Mouse (Mus musculus): ENCODE data around the gene Reep1. TPM values are rescaled to one million over a fixed set of nuclear protein-coding genes. Genes with fewer than 3 reads are reported as not detected.

The Reep1 gene
- 7.0 TPM for polyA plus RNA-seq (2014; fragmentation: Illumina TruSeq; extraction: RNeasy Lipid Tissue Mini Kit (QIAGEN cat#74804); ENCODE audit: low read depth, low replicate concordance)

DNA sequence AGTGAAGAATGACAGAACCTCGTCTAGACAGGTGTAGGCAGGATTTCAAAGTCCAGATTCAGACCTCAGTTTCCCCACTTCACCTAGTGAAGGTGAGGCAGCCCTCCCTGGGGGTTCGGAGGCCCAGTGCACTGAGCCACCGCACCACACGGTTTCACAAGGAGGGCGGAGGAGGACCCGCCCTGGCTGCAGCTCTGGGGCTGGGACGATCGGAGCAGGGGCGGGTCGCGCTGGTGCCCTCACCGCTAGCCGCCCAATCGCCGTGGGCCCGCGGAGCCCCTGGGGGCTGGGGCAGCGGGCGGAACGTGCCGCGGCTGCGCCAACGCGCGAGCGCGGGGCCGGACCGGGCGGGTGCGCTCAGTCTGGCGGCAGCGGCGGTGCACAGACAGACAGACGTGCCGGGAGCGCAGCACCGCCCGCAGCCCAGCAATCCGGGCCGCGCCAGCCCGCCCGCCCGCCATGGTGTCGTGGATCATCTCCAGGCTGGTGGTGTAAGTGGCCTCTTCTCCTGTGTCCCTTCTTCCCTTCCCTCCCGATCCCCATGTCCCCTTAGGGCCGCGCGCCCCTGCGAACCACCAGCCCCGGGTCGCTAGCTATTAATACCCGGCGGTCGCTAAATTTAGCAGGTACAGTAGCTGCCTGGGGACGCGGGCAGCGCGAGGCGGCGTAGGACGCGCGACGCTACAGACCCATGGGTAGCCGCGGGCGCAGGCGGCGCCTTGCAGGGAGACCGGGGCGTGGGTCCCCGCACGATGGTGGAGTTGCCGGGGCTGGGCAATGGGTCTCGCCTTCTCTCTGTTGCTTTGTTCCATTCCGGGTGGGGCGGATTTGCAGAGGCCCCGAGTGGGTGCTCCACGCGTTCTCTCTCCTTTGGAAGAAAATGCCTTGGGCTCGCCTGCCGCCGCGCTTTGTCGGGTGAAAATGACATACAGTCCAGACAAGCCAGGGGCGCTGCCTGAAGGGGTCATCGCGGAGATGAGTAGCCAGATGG lies at the start of gene Reep1:
TSS of gene Reep1 (plus strand) at position 51 of the 991 bp plus-strand sequence.

DNA sequence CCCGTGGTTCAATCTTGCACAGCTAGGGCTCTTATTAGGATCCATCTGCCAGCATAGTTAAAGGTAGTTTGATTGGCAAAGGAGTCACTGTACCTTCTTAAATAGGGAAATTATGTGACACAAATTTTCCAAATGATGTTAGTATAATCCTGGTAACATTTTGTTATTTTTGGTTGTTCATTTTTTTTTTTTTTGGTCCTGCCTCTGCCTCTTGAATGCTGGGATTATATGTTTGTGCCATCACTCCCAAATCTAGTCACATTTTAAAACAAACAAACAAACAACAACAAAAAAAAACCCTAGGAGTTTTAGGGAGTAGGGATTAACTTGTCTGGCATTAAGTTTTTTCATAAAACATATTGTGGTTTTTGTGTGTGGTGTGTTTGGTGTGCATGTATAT lies 119.5 kb downstream of the Reep1 start, which contains the start of gene Mrpl35:
TSS of gene Mrpl35 (minus strand) at position 101 of the 400 bp plus-strand sequence.

DNA sequence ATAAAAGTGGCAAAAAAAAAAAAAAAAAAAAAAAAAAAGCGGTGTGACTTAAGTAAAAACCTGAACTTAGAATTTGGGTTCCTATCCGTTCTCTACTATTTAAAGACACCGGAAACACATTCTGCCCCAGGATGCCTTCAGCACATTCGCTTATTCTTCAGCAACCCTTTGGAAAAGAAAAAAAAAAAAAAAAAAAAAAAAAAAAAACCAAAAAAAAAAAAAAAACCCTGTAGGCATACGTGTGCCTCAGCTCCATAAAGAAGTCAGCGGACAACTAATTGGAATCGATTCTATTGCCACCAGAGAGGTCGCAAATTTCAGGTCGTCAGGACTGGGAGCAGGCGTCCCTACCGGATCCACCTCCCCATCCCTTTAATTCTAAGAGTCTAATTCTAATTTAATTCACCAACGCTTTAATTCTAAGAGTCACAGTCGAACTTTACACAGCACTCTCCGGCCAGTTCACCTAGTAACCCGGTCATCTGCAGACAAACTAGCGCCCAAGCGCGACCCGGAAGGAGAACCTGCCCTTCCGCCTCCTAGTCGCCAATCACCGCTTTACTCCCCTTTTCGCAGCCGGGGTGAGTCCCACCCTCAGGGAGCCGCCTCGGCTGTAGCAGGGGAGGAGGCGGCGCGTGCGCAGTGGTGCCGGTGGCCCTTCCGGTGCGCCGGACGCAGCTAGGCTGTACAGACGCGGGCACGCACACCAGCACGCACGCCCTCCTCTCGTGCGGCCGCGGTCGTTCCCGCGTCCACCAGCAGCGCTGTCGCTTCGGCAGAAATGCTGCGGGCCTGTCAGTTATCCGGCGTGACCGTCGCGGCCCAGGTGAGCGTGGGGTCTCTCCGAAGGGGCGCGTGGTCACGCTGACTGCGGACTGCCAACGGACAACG lies 123.6 kb downstream of the Reep1 start, which contains the start of gene Immt:
TSS of gene Immt (plus strand) at position 642 of the 891 bp plus-strand sequence.

Other genes with a start within 250 kb of the Reep1 start
- gene Rnf103, start 213.7 kb upstream of the Reep1 start, polyA plus RNA-seq (2014; fragmentation: Illumina TruSeq; extraction: RNeasy Lipid Tissue Mini Kit (QIAGEN cat#74804); ENCODE audit: low read depth, low replicate concordance), result 24.3 TPM
- 118 TPM for gene Chmp3, start 163.8 kb upstream of the Reep1 start, polyA plus RNA-seq (2014; fragmentation: Illumina TruSeq; extraction: RNeasy Lipid Tissue Mini Kit (QIAGEN cat#74804); ENCODE audit: low read depth, low replicate concordance)
- gene Kdm3a, start 74.6 kb upstream of the Reep1 start, polyA plus RNA-seq (2014; fragmentation: Illumina TruSeq; extraction: RNeasy Lipid Tissue Mini Kit (QIAGEN cat#74804); ENCODE audit: low read depth, low replicate concordance), result 41.8 TPM
- 26.7 TPM for gene Mrpl35, start 119.4 kb downstream of the Reep1 start, polyA plus RNA-seq (2014; fragmentation: Illumina TruSeq; extraction: RNeasy Lipid Tissue Mini Kit (QIAGEN cat#74804); ENCODE audit: low read depth, low replicate concordance)
- gene Immt, start 123.8 kb downstream of the Reep1 start, polyA plus RNA-seq (2014; fragmentation: Illumina TruSeq; extraction: RNeasy Lipid Tissue Mini Kit (QIAGEN cat#74804); ENCODE audit: low read depth, low replicate concordance), result 120 TPM
- gene Ptcd3, start 201.2 kb downstream of the Reep1 start, polyA plus RNA-seq (2014; fragmentation: Illumina TruSeq; extraction: RNeasy Lipid Tissue Mini Kit (QIAGEN cat#74804); ENCODE audit: low read depth, low replicate concordance), result 29.2 TPM
- 13.4 TPM for gene Polr1a, start 201.5 kb downstream of the Reep1 start, polyA plus RNA-seq (2014; fragmentation: Illumina TruSeq; extraction: RNeasy Lipid Tissue Mini Kit (QIAGEN cat#74804); ENCODE audit: low read depth, low replicate concordance)